Mouse (Mus musculus) kidney, postnatal 36 days (tissue): ENCODE data around the gene Slc48a1.

Experiments
- DNase-seq, 2 experiments: peaks; one replicate each; pipeline ENCODE4 v3.0.0; 2021 to 2022; ENCODE audit warnings: mixed read lengths in 2 of 2

Slc48a1 gene

GRCm38 (mm10) chr15:97778311-97779098 is at the start of gene Slc48a1:
Gene Slc48a1, plus strand, starts transcription at chr15:97778520.
- peak; percentile 65 to 78 for DNase-seq

- DNase-seq = peak; percentile 76 to 86
These were observed 49.5 kb upstream of the Slc48a1 start for GRCm38 (mm10) chr15:97728804-97729203.

GRCm38 (mm10) chr15:97730365-97730764 is 48.0 kb upstream of the Slc48a1 start:
- peak; percentile 73 to 81 for DNase-seq

GRCm38 (mm10) chr15:97731111-97731510 is 47.2 kb upstream of the Slc48a1 start, which contains the start of gene Endou:
Gene Endou, minus strand, starts transcription at chr15:97731339.
- no peak for DNase-seq

- no peak for DNase-seq
These were observed 46.3 kb upstream of the Slc48a1 start for GRCm38 (mm10) chr15:97731988-97732387.

- no peak for DNase-seq
These were observed 39.4 kb upstream of the Slc48a1 start for GRCm38 (mm10) chr15:97738923-97739322.

- DNase-seq = no peak
These were observed 38.0 kb upstream of the Slc48a1 start for GRCm38 (mm10) chr15:97740283-97740732.

- DNase-seq = no peak
These were observed 36.7 kb upstream of the Slc48a1 start for GRCm38 (mm10) chr15:97741662-97742061.

GRCm38 (mm10) chr15:97742074-97742473 is 36.2 kb upstream of the Slc48a1 start:
- no peak for DNase-seq

GRCm38 (mm10) chr15:97742600-97742999 is 35.7 kb upstream of the Slc48a1 start:
- no peak for DNase-seq

- peak in 1 of 2 experiments; percentile 65 for DNase-seq
These were observed 35.1 kb upstream of the Slc48a1 start for GRCm38 (mm10) chr15:97743210-97743609.

- DNase-seq = peak in 1 of 2 experiments; percentile 51
These were observed 34.3 kb upstream of the Slc48a1 start for GRCm38 (mm10) chr15:97743961-97744525.

GRCm38 (mm10) chr15:97744930-97745329 is 33.4 kb upstream of the Slc48a1 start:
- DNase-seq = no peak

- peak; percentile 89 to 92 for DNase-seq
These were observed 33.0 kb upstream of the Slc48a1 start for GRCm38 (mm10) chr15:97745331-97745730.

- DNase-seq = no peak
These were observed 32.0 kb upstream of the Slc48a1 start for GRCm38 (mm10) chr15:97746278-97746677.

GRCm38 (mm10) chr15:97746748-97747147 is 31.6 kb upstream of the Slc48a1 start:
- no peak for DNase-seq

GRCm38 (mm10) chr15:97747486-97747885 is 30.8 kb upstream of the Slc48a1 start:
- no peak for DNase-seq

- no peak for DNase-seq
These were observed 30.0 kb upstream of the Slc48a1 start for GRCm38 (mm10) chr15:97748309-97748708.

- DNase-seq = no peak
These were observed 29.4 kb upstream of the Slc48a1 start for GRCm38 (mm10) chr15:97748964-97749363.

- no peak for DNase-seq
These were observed 28.9 kb upstream of the Slc48a1 start for GRCm38 (mm10) chr15:97749397-97749796.

GRCm38 (mm10) chr15:97749841-97750240 is 28.5 kb upstream of the Slc48a1 start:
- DNase-seq = no peak

- peak; percentile 89 to 91 for DNase-seq
These were observed 27.6 kb upstream of the Slc48a1 start for GRCm38 (mm10) chr15:97750697-97751096.

- peak in 1 of 2 experiments; percentile 63 for DNase-seq
These were observed 26.6 kb upstream of the Slc48a1 start for GRCm38 (mm10) chr15:97751676-97752075.

- DNase-seq = peak; percentile 68 to 75
These were observed 25.8 kb upstream of the Slc48a1 start for GRCm38 (mm10) chr15:97752491-97752890.
